Mouse (Mus musculus): ENCODE data around the gene Col26a1.

DNA sequence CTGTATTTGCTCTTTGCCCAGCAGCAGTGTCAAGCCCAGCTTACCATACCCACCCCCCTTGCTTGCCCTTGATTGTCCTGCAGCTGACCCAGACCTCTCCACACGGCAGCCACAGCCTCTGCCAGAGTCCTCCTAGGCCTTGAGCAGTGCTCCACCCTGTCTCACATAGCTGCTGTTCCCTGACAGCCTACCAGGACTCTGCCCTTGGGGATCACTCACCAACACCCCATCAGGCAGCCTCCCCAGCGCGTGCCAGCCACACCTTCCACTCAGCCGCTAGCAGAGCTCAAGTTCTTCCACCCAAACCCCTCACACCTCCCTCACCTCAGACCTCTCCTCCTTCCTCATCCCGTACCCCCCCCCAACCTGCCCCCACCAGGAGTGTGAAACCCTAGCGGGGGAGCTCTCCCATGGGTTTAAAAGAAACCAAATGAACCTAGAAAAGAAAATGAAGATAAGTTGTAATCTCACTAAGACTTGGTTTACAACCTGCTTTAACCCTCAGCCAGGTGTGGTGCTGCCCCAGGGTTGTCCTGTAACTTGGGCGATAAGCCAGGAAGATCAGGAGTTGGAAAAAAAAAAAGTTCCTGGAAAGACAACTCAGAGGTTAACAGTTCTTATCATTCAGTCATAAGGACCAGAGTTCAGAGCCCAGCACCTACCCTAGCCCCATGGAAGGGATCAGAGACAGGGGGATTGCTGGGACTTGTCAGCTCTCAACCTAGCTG, 40.9 kb upstream of the Col26a1 start:
- TF ChIP-seq POLR2A (IDR thresholded peaks at IDR 0.05; ENCODE audit: borderline replicate concordance, extremely low read depth, low read depth, low read length) (no peak), CTCF (IDR thresholded peaks at IDR 0.05; ENCODE audit: insufficient read depth, low read length) (no peak)
